Mouse (Mus musculus): ENCODE measurements around the gene Pik3r3. TPM values are rescaled to one million over a fixed set of nuclear protein-coding genes. Genes with fewer than 3 reads are reported as not detected.

Gene Pik3r3
- total RNA-seq, 1 experiment from 2014 or later: 17.7 TPM

Other genes with a start within 250 kb of the Pik3r3 start
- gene Faah, start 203.7 kb upstream of the Pik3r3 start, total RNA-seq (2021): 3.6 and 4.2 TPM in 2 replicates
- gene Nsun4, start 167.7 kb upstream of the Pik3r3 start, total RNA-seq (2021): 29.0 and 29.3 TPM in 2 replicates
- gene Uqcrh, start 146.5 kb upstream of the Pik3r3 start, total RNA-seq (2021): 491 and 520 TPM in 2 replicates
- 55.5 and 62.9 TPM in 2 replicates for gene Lrrc41, start 146.3 kb upstream of the Pik3r3 start, total RNA-seq (2021)
- gene Rad54l, start 97.9 kb upstream of the Pik3r3 start, total RNA-seq (2021): 2.9 and 3.9 TPM in 2 replicates
- 64.0 and 65.8 TPM in 2 replicates for gene Pomgnt1, start 97.8 kb upstream of the Pik3r3 start, total RNA-seq (2021)
- gene Lurap1, start 70.3 kb upstream of the Pik3r3 start, total RNA-seq (2021): 7.6 and 8.2 TPM in 2 replicates
- not detected in 2 replicates for gene Tspan1, start 54.0 kb upstream of the Pik3r3 start, total RNA-seq (2021)
- gene 1700042G07Rik, start 48.2 kb upstream of the Pik3r3 start, total RNA-seq (2021): not detected in 2 replicates
- not detected in 2 replicates for gene Gm49337, start 48.2 kb upstream of the Pik3r3 start, total RNA-seq (2021)
- gene Mast2, start 242.6 kb downstream of the Pik3r3 start, total RNA-seq (2021): 40.7 and 46.7 TPM in 2 replicates

All from adrenal gland, postnatal 25 days (tissue).